Mouse (Mus musculus) heart, embryonic 13.5 days (tissue): ENCODE results near the gene Sh3pxd2b. TPM values are rescaled to one million over a fixed set of nuclear protein-coding genes. Genes with fewer than 3 reads are reported as not detected.
A peak's percentile ranks its signal among the peaks of the same experiment; 100 is the strongest.

Experiments
- ATAC-seq: fragments of 200-750 bp; cut with Nextera tagmentation; 2 replicates; pipeline ENCODE4 v1.8.0; 2017; ENCODE audit warnings: moderate TSS enrichment; ENCODE audit not compliant: insufficient number of reproducible peaks, low FRiP score, low TSS enrichment; ENCODE audit errors: extremely low read depth
- H3K27ac ChIP-seq: fragments of 300-500 bp; sonication (generic); replicated peaks from 2 replicates; pipeline ENCODE4 v1.5.1; 2015; ENCODE audit warnings: moderate library complexity, mild to moderate bottlenecking, inconsistent platforms
- H3K27me3 ChIP-seq: fragments of 300-500 bp; sonication (generic); replicated peaks from 2 replicates; pipeline ENCODE4 v1.6.1; 2015; ENCODE audit warnings: mild to moderate bottlenecking, inconsistent platforms
- H3K36me3 ChIP-seq: fragments of 300-500 bp; sonication (generic); 2 replicates; pipeline ENCODE4 v1.6.1; 2015; ENCODE audit warnings: mild to moderate bottlenecking, inconsistent platforms
- H3K4me1 ChIP-seq: fragments of 300-500 bp; sonication (generic); 2 replicates; pipeline ENCODE4 v1.6.1; 2015; ENCODE audit warnings: inconsistent platforms
- H3K4me2 ChIP-seq: fragments of 300-500 bp; sonication (generic); 2 replicates; pipeline ENCODE4 v1.6.1; 2015; ENCODE audit warnings: inconsistent platforms, mild to moderate bottlenecking, moderate library complexity
- H3K4me3 ChIP-seq: fragments of 300-500 bp; sonication (generic); 2 replicates; pipeline ENCODE4 v1.5.1; 2015; ENCODE audit warnings: moderate library complexity, mild to moderate bottlenecking, inconsistent platforms
- H3K9ac ChIP-seq: fragments of 300-500 bp; sonication (generic); 2 replicates; pipeline ENCODE4 v1.6.1; 2015; ENCODE audit warnings: inconsistent platforms, mild to moderate bottlenecking, moderate library complexity
- H3K9me3 ChIP-seq: fragments of 300-500 bp; sonication (generic); 2 replicates; pipeline ENCODE4 v1.6.1; 2016; ENCODE audit warnings: inconsistent platforms
- WGBS: fragments of 180-500 bp; shearing (Covaris S2); methylation state at CpG from one replicate; pipeline ENCODE4 v1.1.7; 2015; ENCODE audit warnings: mixed read lengths; 5-methylcytosine and 5-hydroxymethylcytosine counted together
- polyA plus RNA-seq: library from polyadenylated mRNA; unstranded; fragments of >200 nt; fragmentation: Nextera tagmentation; extraction: Ambion mirVana; gene quantifications from 2 replicates; pipeline ENCODE4 v1.2.1, GENCODE M21; 2015

The Sh3pxd2b gene
- polyA plus RNA-seq, 1 experiment from 2014 or later: 12.1 TPM

GRCm38 (mm10) chr11:32361774-32362173 is 14.2 kb downstream of the Sh3pxd2b start:
- Histone ChIP-seq H3K27me3 (no peaks in the 10 kb centered on the region), H3K4me1 (peaks cover 84% of the 10 kb centered on the region), H3K4me2 (no peak overlapping the region), H3K36me3 (peaks cover 4% of the 10 kb centered on the region; the same call in 1 of the 2 replicates), H3K4me3 (no peak overlapping the region), H3K9ac (no peak overlapping the region), H3K27ac (no peak overlapping the region), H3K9me3 (no peaks in the 10 kb centered on the region)
- WGBS: 75% methylated on average over 9 of the region's 9 CpGs
- no peak for ATAC-seq

- no peaks in the 10 kb centered on the region for H3K9me3 ChIP-seq
- H3K27me3 ChIP-seq: no peaks in the 10 kb centered on the region
- H3K4me1 ChIP-seq: peaks cover 80% of the 10 kb centered on the region
- H3K9ac ChIP-seq: no peak overlapping the region
- ATAC-seq: no peak
- peak overlapping the region; percentile 56 for H3K27ac ChIP-seq
- 57% methylated on average over 3 of the region's 3 CpGs for WGBS
- H3K4me2 ChIP-seq: no peak overlapping the region
- H3K36me3 ChIP-seq: peaks cover 4% of the 10 kb centered on the region; the same call in 1 of the 2 replicates
- H3K4me3 ChIP-seq: no peak overlapping the region
Observed at GRCm38 (mm10) chr11:32363188-32363587, 15.6 kb downstream of the Sh3pxd2b start.

- H3K27me3 ChIP-seq: no peaks in the 10 kb centered on the region
- ATAC-seq: no peak
- 24% methylated on average over 3 of the region's 3 CpGs for WGBS
- peak overlapping the region; percentile 56; the same call in 1 of the 2 replicates for H3K9ac ChIP-seq
- H3K4me2 ChIP-seq: no peak overlapping the region
- peaks cover 4% of the 10 kb centered on the region; the same call in 1 of the 2 replicates for H3K36me3 ChIP-seq
- peak overlapping the region; percentile 56 for H3K27ac ChIP-seq
- H3K9me3 ChIP-seq: no peaks in the 10 kb centered on the region
- H3K4me3 ChIP-seq: no peak overlapping the region
- peaks cover 77% of the 10 kb centered on the region for H3K4me1 ChIP-seq
Observed at GRCm38 (mm10) chr11:32363610-32364220, 16.1 kb downstream of the Sh3pxd2b start.

GRCm38 (mm10) chr11:32364375-32364774 is 16.8 kb downstream of the Sh3pxd2b start:
- no peaks in the 10 kb centered on the region for H3K27me3 ChIP-seq
- WGBS: 67% methylated on average over 7 of the region's 7 CpGs
- H3K27ac ChIP-seq: peak overlapping the region; percentile 56
- H3K36me3 ChIP-seq: peaks cover 4% of the 10 kb centered on the region; the same call in 1 of the 2 replicates
- no peaks in the 10 kb centered on the region for H3K9me3 ChIP-seq
- H3K4me1 ChIP-seq: peaks cover 74% of the 10 kb centered on the region
- no peak for ATAC-seq
- no peak overlapping the region for H3K4me3 ChIP-seq
- H3K9ac ChIP-seq: peak overlapping the region; percentile 56; the same call in 1 of the 2 replicates
- H3K4me2 ChIP-seq: no peak overlapping the region

GRCm38 (mm10) chr11:32365498-32365897 is 17.9 kb downstream of the Sh3pxd2b start:
- Histone ChIP-seq H3K4me1 (peaks cover 63% of the 10 kb centered on the region), H3K36me3 (no peaks in the 10 kb centered on the region)

GRCm38 (mm10) chr11:32367056-32367455 is 19.4 kb downstream of the Sh3pxd2b start:
- Histone ChIP-seq H3K36me3 (peaks cover 9% of the 10 kb centered on the region), H3K4me2 (no peak overlapping the region), H3K9ac (no peak overlapping the region), H3K9me3 (no peaks in the 10 kb centered on the region), H3K27ac (no peak overlapping the region), H3K4me3 (no peak overlapping the region), H3K4me1 (peaks cover 48% of the 10 kb centered on the region), H3K27me3 (no peaks in the 10 kb centered on the region)
- ATAC-seq: no peak
- WGBS: 79% methylated on average over 2 of the region's 2 CpGs

More at GRCm38 (mm10) chr11:32365498-32365897, 17.9 kb downstream of the Sh3pxd2b start:
- Histone ChIP-seq H3K27ac (no peak overlapping the region), H3K27me3 (no peaks in the 10 kb centered on the region), H3K9me3 (no peaks in the 10 kb centered on the region), H3K9ac (no peak overlapping the region), H3K4me3 (no peak overlapping the region), H3K4me2 (no peak overlapping the region)
- no peak for ATAC-seq
- 77% methylated on average over 4 of the region's 4 CpGs for whole genome bisulfite sequencing

GRCm38 (mm10) chr11:32368986-32369385 is 21.4 kb downstream of the Sh3pxd2b start:
- no peak overlapping the region for H3K4me2 ChIP-seq
- no peak overlapping the region for H3K4me3 ChIP-seq
- H3K4me1 ChIP-seq: peaks cover 30% of the 10 kb centered on the region
- H3K36me3 ChIP-seq: peaks cover 26% of the 10 kb centered on the region
- 72% methylated on average over 3 of the region's 3 CpGs for WGBS
- no peak for ATAC-seq
- no peaks in the 10 kb centered on the region for H3K9me3 ChIP-seq
- H3K9ac ChIP-seq: no peak overlapping the region
- H3K27me3 ChIP-seq: no peaks in the 10 kb centered on the region
- no peak overlapping the region for H3K27ac ChIP-seq

GRCm38 (mm10) chr11:32370881-32371280 is 23.3 kb downstream of the Sh3pxd2b start:
- no peaks in the 10 kb centered on the region for H3K27me3 ChIP-seq
- no peak overlapping the region for H3K4me2 ChIP-seq
- no peaks in the 10 kb centered on the region for H3K9me3 ChIP-seq
- H3K4me3 ChIP-seq: no peak overlapping the region
- peaks cover 15% of the 10 kb centered on the region for H3K4me1 ChIP-seq
- H3K36me3 ChIP-seq: peaks cover 39% of the 10 kb centered on the region
- H3K27ac ChIP-seq: no peak overlapping the region
- no peak overlapping the region for H3K9ac ChIP-seq
- 68% methylated on average over 1 of the region's 1 CpGs for WGBS
- ATAC-seq: no peak

GRCm38 (mm10) chr11:32373266-32374026 is 25.8 kb downstream of the Sh3pxd2b start:
- no peak for ATAC-seq
- Histone ChIP-seq H3K27ac (no peak overlapping the region), H3K4me3 (no peak overlapping the region), H3K4me1 (no peaks in the 10 kb centered on the region), H3K9ac (no peak overlapping the region), H3K36me3 (peaks cover 63% of the 10 kb centered on the region), H3K27me3 (no peaks in the 10 kb centered on the region), H3K4me2 (no peak overlapping the region), H3K9me3 (no peaks in the 10 kb centered on the region)
- 75% methylated on average over 13 of the region's 13 CpGs for whole genome bisulfite sequencing

GRCm38 (mm10) chr11:32374027-32374589 is 26.5 kb downstream of the Sh3pxd2b start:
- no peak overlapping the region for H3K27ac ChIP-seq
- no peak overlapping the region for H3K9ac ChIP-seq
- no peaks in the 10 kb centered on the region for H3K27me3 ChIP-seq
- H3K4me1 ChIP-seq: no peaks in the 10 kb centered on the region
- no peak overlapping the region for H3K4me3 ChIP-seq
- ATAC-seq: no peak
- peaks cover 64% of the 10 kb centered on the region for H3K36me3 ChIP-seq
- H3K9me3 ChIP-seq: no peaks in the 10 kb centered on the region
- H3K4me2 ChIP-seq: no peak overlapping the region
- WGBS: 76% methylated on average over 9 of the region's 9 CpGs

GRCm38 (mm10) chr11:32375104-32375535 is 27.5 kb downstream of the Sh3pxd2b start:
- no peaks in the 10 kb centered on the region for H3K9me3 ChIP-seq
- no peaks in the 10 kb centered on the region for H3K27me3 ChIP-seq
- no peak overlapping the region for H3K4me3 ChIP-seq
- no peak overlapping the region for H3K4me2 ChIP-seq
- peaks cover 67% of the 10 kb centered on the region for H3K36me3 ChIP-seq
- no peak overlapping the region; the same call in 1 of the 2 replicates for H3K27ac ChIP-seq
- no peak overlapping the region for H3K9ac ChIP-seq
- 74% methylated on average over 4 of the region's 4 CpGs for WGBS
- ATAC-seq: no peak
- no peaks in the 10 kb centered on the region for H3K4me1 ChIP-seq
